Mouse (Mus musculus): ENCODE results near the gene Mindy3. TPM values are rescaled to one million over a fixed set of nuclear protein-coding genes. Genes with fewer than 3 reads are reported as not detected.
"Not testable (repeated sequence)": the region's sequence is repeated elsewhere in the genome, so short reads cannot be mapped to it uniquely, and the experiment has no call there.

Gene Mindy3
- polyA plus RNA-seq (2016; fragmentation: Nextera tagmentation; extraction: Ambion mirVana) = 40.8 and 41.0 TPM in 2 replicates

DNA sequence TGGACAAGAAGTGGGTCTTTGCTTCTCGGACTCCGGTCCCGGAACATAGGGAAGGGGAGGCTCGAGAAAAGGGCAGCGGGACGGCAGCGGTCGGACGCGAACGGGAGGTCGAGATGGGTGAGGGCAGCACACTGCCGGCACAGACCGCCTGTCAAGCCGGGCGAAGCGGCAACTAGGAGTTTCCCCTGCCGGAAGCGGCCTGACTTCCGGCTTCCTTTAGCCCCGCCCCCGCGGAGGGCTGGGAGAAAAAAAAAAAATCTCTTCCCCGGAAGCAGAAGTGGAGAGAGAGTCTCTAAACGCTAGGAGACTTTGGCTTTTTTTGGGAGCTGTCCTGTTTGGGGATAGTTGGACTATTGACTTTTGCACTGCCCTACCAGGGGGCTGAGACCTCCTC is at the start of gene Mindy3:
TSS of gene Mindy3 (minus strand) at position 209 of the 394 bp plus-strand sequence.
- peak; percentile 89 for DNase-seq (ENCODE audit: low spot score)
- Histone ChIP-seq H3K4me1 (replicated peaks) (peaks cover 18% of the 10 kb centered on the region), H3K9me3 (no peaks in the 10 kb centered on the region), H3K36me3 (no peaks in the 10 kb centered on the region), H3K27me3 (ENCODE audit: insufficient read depth, poor library complexity, severe bottlenecking) (no peaks in the 10 kb centered on the region), H3K4me3 (peak within 1 kb of the TSS; percentile 88), H3K27ac (peak within 1 kb of the TSS; percentile 88)
- WGBS = under 1% methylated on average over 25 of the region's 25 CpGs

GRCm38 (mm10) chr2:12459732-12460131 is 40.5 kb upstream of the Mindy3 start:
- Histone ChIP-seq H3K4me3 (no peak overlapping the region), H3K4me1 (replicated peaks) (no peaks in the 10 kb centered on the region), H3K9me3 (no peaks in the 10 kb centered on the region), H3K27me3 (ENCODE audit: insufficient read depth, poor library complexity, severe bottlenecking) (no peaks in the 10 kb centered on the region), H3K36me3 (no peaks in the 10 kb centered on the region), H3K27ac (no peak overlapping the region)
- DNase-seq (ENCODE audit: low spot score) = no peak
- WGBS = 80% methylated on average over 1 of the region's 1 CpGs

- H3K9me3 ChIP-seq = no peaks in the 10 kb centered on the region
- DNase-seq (ENCODE audit: low spot score) = no peak
- no peaks in the 10 kb centered on the region for H3K36me3 ChIP-seq
- H3K4me1 ChIP-seq (replicated peaks) = no peaks in the 10 kb centered on the region
- H3K4me3 ChIP-seq = no peak overlapping the region
- 82% methylated on average over 3 of the region's 3 CpGs for WGBS
- H3K27me3 ChIP-seq (ENCODE audit: insufficient read depth, poor library complexity, severe bottlenecking) = no peaks in the 10 kb centered on the region
- H3K27ac ChIP-seq = no peak overlapping the region
Measured at GRCm38 (mm10) chr2:12450108-12450507, 30.8 kb upstream of the Mindy3 start.

GRCm38 (mm10) chr2:12440120-12440519 is 20.9 kb upstream of the Mindy3 start:
- DNase-seq (ENCODE audit: low spot score) = no peak
- Histone ChIP-seq H3K27me3 (ENCODE audit: insufficient read depth, poor library complexity, severe bottlenecking) (no peaks in the 10 kb centered on the region), H3K36me3 (no peaks in the 10 kb centered on the region), H3K4me3 (no peak overlapping the region), H3K4me1 (replicated peaks) (no peaks in the 10 kb centered on the region), H3K27ac (no peak overlapping the region), H3K9me3 (no peaks in the 10 kb centered on the region)

DNA sequence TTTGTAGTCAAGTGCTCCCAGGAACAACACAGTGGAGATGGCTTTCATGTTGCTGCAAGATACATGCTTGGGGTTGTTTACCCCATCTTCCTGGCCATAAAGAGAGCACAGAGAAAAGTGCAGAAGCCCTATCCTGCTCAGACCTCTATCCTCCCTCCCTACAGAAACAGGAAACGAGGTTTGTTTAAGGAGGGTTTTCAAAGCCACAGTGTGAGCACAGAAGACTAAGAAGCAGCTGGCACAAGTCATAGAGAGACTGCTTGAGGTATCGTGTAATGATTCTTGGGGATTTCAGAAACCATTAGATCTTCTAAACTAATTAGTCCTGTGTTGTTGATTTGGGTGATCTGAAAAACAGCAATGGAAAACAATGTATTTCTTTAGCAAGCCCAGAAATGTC is 20.3 kb upstream of the Mindy3 start:
- no peaks in the 10 kb centered on the region for H3K4me1 ChIP-seq (replicated peaks)
- H3K27me3 ChIP-seq (ENCODE audit: insufficient read depth, poor library complexity, severe bottlenecking) = no peaks in the 10 kb centered on the region
- 60% methylated on average over 2 of the region's 2 CpGs for WGBS
- H3K36me3 ChIP-seq = no peaks in the 10 kb centered on the region
- no peak overlapping the region for H3K27ac ChIP-seq
- DNase-seq (ENCODE audit: low spot score) = no peak
- H3K9me3 ChIP-seq = no peaks in the 10 kb centered on the region
- no peak overlapping the region for H3K4me3 ChIP-seq

GRCm38 (mm10) chr2:12438181-12438580 is 18.9 kb upstream of the Mindy3 start:
- 91% methylated on average over 2 of the region's 2 CpGs for WGBS
- H3K9me3 ChIP-seq = no peaks in the 10 kb centered on the region
- no peak for DNase-seq (ENCODE audit: low spot score)
- H3K4me1 ChIP-seq (replicated peaks) = no peaks in the 10 kb centered on the region
- no peak overlapping the region for H3K4me3 ChIP-seq
- H3K36me3 ChIP-seq = no peaks in the 10 kb centered on the region
- H3K27ac ChIP-seq = no peak overlapping the region
- no peaks in the 10 kb centered on the region for H3K27me3 ChIP-seq (ENCODE audit: insufficient read depth, poor library complexity, severe bottlenecking)

DNA sequence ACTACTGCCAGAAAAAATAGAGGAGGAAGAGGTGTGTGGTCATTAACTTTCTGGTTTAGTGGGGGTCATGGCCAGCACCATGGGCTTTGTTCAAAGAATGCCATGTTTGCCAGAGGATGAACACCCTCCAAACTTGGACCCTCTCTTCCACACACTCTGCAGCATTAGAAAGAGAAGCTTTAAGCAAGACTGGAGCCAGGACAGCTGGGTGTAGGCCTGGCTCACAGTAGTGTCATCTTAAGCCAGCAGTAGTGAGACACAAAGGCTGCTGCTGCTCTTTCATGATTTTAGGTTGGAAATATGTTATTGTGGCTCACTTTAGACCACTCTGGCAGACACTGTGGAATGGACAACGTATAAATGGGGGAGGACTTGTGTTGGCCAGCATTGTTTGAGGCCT is 12.8 kb upstream of the Mindy3 start:
- H3K27ac ChIP-seq = no peak overlapping the region
- no peak for DNase-seq (ENCODE audit: low spot score)
- no peak overlapping the region for H3K4me3 ChIP-seq
- no peaks in the 10 kb centered on the region for H3K27me3 ChIP-seq (ENCODE audit: insufficient read depth, poor library complexity, severe bottlenecking)
- WGBS = 78% methylated on average over 1 of the region's 1 CpGs
- no peaks in the 10 kb centered on the region for H3K9me3 ChIP-seq
- no peaks in the 10 kb centered on the region for H3K36me3 ChIP-seq
- no peaks in the 10 kb centered on the region for H3K4me1 ChIP-seq (replicated peaks)

DNA sequence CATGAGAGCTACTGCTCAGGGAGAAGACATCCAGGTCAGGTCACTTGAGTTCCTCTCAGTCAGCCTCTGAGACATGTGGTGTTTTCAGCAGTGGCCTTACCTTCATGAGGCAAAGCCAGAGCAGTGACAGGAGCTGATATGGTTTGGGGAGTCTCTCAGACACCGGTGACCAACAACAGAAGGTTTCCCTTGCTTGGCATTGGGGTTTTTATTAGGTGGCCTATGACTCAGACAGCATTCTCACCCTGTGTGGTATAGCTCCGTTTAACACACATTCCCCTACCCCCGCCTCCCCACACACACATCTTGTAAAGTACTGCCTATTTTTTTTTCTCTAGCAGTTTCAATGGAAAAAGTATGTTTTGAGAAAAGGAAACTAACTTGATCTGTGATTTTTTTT is 5.1 kb upstream of the Mindy3 start:
- no peaks in the 10 kb centered on the region for H3K36me3 ChIP-seq
- no peaks in the 10 kb centered on the region for H3K9me3 ChIP-seq
- WGBS = 88% methylated on average over 3 of the region's 3 CpGs
- H3K4me1 ChIP-seq (replicated peaks) = no peaks in the 10 kb centered on the region
- H3K27ac ChIP-seq = no peak overlapping the region
- no peaks in the 10 kb centered on the region for H3K27me3 ChIP-seq (ENCODE audit: insufficient read depth, poor library complexity, severe bottlenecking)
- no peak overlapping the region for H3K4me3 ChIP-seq
- DNase-seq (ENCODE audit: low spot score) = no peak

DNA sequence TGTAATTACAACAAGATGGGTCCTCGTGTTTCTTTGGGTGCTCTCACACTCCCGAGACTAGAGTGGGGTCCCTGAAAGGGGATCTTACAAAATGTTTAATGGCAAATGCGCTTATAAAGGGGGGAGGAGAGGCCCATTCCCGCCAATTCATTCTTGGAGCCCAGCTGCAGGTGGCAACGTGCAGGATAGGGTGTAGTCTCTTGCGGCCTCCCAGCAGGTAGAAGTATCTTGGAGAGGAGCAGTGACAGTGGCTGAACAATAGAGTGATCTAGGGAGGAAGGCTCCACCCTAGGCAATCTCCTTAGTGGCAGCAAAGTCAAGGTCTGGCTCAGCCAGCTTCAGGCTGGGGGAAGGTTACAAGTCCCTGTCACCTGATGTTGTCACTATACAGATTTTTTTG is 4.2 kb upstream of the Mindy3 start:
- WGBS = 64% methylated on average over 6 of the region's 6 CpGs
- H3K27ac ChIP-seq; H3K9me3 ChIP-seq; DNase-seq (ENCODE audit: low spot score); H3K27me3 ChIP-seq (ENCODE audit: insufficient read depth, poor library complexity, severe bottlenecking); H3K4me1 ChIP-seq (replicated peaks); H3K36me3 ChIP-seq; H3K4me3 ChIP-seq: not testable (repeated sequence)

DNA sequence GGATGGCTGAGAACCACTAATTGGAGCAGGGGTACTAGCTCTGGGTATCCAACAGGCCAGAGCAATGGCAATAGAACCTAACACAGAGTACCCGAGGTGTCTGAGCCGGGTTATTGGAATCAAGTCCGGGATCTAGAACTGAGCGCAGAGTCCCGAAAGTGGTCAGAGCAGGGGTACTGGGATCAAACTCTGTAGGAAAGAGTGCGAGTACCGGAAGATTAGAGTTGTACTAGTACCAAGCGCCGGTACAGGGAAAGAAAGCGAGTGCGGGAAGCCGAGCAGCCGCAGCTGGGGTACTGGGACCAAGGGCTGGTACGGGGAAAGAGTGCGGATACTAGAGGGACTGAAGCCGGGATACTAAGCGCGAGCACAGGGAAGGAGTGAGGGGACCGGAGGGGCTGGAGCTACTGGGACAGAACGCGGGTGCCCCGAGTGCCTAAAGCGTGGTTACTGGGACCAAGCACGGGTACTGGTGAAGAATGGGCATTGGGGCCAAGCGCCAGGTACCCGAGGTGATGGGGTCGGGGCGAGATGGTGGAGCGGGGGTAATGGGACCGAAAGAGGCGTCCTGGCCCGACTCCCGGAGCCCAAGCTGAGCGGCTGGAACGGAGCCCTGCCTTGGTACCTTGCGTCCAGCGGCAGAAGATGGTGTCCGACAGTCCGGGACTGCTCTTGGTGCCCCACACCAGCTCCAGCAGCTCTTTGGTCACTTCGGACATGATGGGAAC is 572 bp downstream of the Mindy3 start:
- under 1% methylated on average over 40 of the region's 40 CpGs for WGBS
- no peaks in the 10 kb centered on the region for H3K27me3 ChIP-seq (ENCODE audit: insufficient read depth, poor library complexity, severe bottlenecking)
- DNase-seq (ENCODE audit: low spot score) = no peak
- H3K27ac ChIP-seq = peak overlapping the region; percentile 88
- H3K4me1 ChIP-seq (replicated peaks) = peaks cover 18% of the 10 kb centered on the region
- peak overlapping the region; percentile 88 for H3K4me3 ChIP-seq
- no peaks in the 10 kb centered on the region for H3K9me3 ChIP-seq
- no peaks in the 10 kb centered on the region for H3K36me3 ChIP-seq

- DNase-seq (ENCODE audit: low spot score) = no peak
- peaks cover 18% of the 10 kb centered on the region for H3K4me1 ChIP-seq (replicated peaks)
- no peaks in the 10 kb centered on the region for H3K27me3 ChIP-seq (ENCODE audit: insufficient read depth, poor library complexity, severe bottlenecking)
- H3K36me3 ChIP-seq = no peaks in the 10 kb centered on the region
- H3K4me3 ChIP-seq = peak overlapping the region; percentile 88
- no peak overlapping the region for H3K27ac ChIP-seq
- WGBS = 49% methylated on average over 8 of the region's 8 CpGs
- no peaks in the 10 kb centered on the region for H3K9me3 ChIP-seq
Measured at GRCm38 (mm10) chr2:12418121-12418520, 1.1 kb downstream of the Mindy3 start.

DNA sequence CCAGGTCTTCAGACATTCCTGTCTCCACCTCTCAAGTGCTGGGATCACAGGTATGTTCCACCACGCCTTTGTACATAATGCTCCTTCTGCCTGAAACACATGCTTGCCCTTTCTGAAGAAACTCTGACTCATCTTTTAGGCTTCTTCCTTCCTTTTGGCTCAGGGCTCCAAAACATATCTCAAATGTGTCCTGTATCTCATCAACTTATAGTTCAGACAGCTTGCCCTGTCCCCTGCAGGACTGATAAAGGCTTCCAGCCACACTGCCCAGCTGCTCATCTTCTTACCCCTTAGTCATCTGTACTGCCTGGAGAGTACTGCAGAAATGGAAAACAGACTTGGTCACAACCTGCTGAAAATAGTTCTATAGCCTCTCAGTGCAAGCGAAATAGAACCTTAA is 7.0 kb downstream of the Mindy3 start:
- H3K27me3 ChIP-seq (ENCODE audit: insufficient read depth, poor library complexity, severe bottlenecking) = no peaks in the 10 kb centered on the region
- WGBS = 90% methylated on average over 2 of the region's 2 CpGs
- peaks cover 7% of the 10 kb centered on the region; the same call in 1 of the 2 replicates for H3K4me1 ChIP-seq (replicated peaks)
- no peak overlapping the region for H3K27ac ChIP-seq
- H3K9me3 ChIP-seq = no peaks in the 10 kb centered on the region
- DNase-seq (ENCODE audit: low spot score) = no peak
- no peak overlapping the region for H3K4me3 ChIP-seq
- no peaks in the 10 kb centered on the region for H3K36me3 ChIP-seq

- DNase-seq (ENCODE audit: low spot score) = no peak
- H3K4me1 ChIP-seq (replicated peaks) = no peaks in the 10 kb centered on the region
- H3K4me3 ChIP-seq = no peak overlapping the region
- H3K36me3 ChIP-seq = no peaks in the 10 kb centered on the region
- no peak overlapping the region for H3K27ac ChIP-seq
- WGBS = 61% methylated on average over 2 of the region's 2 CpGs
- H3K27me3 ChIP-seq (ENCODE audit: insufficient read depth, poor library complexity, severe bottlenecking) = no peaks in the 10 kb centered on the region
- H3K9me3 ChIP-seq = no peaks in the 10 kb centered on the region
Measured at GRCm38 (mm10) chr2:12411129-12411528, 8.1 kb downstream of the Mindy3 start.

- no peaks in the 10 kb centered on the region for H3K9me3 ChIP-seq
- H3K36me3 ChIP-seq = no peaks in the 10 kb centered on the region
- no peaks in the 10 kb centered on the region for H3K27me3 ChIP-seq (ENCODE audit: insufficient read depth, poor library complexity, severe bottlenecking)
- H3K4me1 ChIP-seq (replicated peaks) = no peaks in the 10 kb centered on the region
- 95% methylated on average over 2 of the region's 2 CpGs for WGBS
- no peak overlapping the region for H3K4me3 ChIP-seq
- DNase-seq (ENCODE audit: low spot score) = no peak
- no peak overlapping the region for H3K27ac ChIP-seq
Measured at GRCm38 (mm10) chr2:12406737-12407136, 12.5 kb downstream of the Mindy3 start.

Measured in hindbrain, embryonic 10.5 days (tissue).